Mouse (Mus musculus): ENCODE measurements around the gene Lipa. TPM values are rescaled to one million over a fixed set of nuclear protein-coding genes. Genes with fewer than 3 reads are reported as not detected.

The Lipa gene
- polyA plus RNA-seq (2015; fragmentation: Nextera tagmentation; extraction: Ambion mirVana), result 23.8 TPM in 2 replicates

DNA sequence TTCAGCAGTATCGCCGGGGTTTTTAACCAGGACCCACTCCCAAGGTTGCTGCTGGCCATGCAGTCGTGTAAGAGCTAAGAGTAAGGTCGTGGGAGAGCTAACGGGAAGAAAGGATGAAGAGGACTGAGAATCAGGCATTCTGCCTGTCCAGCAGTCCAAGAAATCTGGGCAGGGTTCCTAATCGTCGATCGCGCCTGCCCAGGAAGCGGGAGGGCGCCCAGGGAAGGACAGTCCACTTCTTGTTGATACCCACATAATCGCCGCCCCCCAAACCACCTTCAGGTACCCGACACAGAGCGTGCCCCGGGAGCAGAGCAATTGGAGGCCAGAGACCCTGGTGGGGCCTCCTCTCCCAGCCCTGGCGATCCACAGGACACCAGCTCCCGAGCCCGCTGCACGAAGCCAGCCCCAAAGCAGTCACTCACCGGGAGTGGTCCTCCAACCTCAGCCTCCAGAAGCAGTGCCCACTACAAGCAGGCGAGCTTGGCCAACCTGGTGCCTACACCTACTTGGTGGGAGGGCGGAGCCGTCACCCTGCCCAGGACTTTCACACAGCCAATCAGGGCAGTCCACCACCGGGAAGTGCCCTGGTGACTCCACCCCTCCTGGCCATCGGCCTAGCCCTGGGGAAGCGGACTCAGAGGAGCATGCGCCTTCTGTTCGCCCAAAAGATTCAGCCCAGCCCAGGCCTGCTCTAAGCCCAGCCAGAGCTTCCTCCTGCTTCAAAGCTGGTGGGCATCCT is at the start of gene Lipa:
Lipa (minus strand) TSS at position 534 of the 742 bp plus-strand sequence.

DNA sequence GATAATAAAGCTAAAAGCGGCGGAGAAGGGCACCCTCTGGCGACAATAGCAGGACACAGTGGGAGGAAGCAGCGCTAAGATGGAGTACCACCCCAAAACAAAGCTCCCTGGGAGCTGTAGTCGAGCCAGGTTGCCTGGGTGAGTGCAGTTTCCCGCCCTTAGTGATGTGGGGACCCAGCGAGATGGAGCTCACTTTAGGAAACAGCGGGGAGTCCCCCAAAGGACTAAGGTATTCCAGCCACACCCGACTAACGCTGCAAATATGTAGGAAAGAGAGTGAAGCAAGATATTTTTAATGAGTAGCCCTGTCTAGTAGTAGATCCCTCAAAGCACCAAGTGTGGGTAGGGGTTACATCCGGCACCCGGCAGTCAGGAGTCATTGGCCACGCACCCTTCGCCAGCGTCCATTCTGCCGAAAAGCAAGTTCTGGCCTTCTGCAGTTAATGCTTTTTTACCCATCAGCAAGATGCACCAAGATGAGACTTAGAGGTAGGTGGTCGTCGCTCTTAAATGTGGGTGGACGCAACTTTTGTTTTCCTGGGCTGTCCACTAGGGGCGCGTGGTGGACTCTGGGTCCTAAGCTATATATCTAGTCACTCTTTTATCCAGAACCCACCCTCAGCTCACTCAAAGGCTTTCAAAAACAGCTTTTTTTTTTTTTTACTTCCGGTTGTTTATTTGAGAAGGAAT is 23.4 kb upstream of the Lipa start, which contains the start of gene Ifit2:
Ifit2 (plus strand) TSS at position 161 of the 690 bp plus-strand sequence.

DNA sequence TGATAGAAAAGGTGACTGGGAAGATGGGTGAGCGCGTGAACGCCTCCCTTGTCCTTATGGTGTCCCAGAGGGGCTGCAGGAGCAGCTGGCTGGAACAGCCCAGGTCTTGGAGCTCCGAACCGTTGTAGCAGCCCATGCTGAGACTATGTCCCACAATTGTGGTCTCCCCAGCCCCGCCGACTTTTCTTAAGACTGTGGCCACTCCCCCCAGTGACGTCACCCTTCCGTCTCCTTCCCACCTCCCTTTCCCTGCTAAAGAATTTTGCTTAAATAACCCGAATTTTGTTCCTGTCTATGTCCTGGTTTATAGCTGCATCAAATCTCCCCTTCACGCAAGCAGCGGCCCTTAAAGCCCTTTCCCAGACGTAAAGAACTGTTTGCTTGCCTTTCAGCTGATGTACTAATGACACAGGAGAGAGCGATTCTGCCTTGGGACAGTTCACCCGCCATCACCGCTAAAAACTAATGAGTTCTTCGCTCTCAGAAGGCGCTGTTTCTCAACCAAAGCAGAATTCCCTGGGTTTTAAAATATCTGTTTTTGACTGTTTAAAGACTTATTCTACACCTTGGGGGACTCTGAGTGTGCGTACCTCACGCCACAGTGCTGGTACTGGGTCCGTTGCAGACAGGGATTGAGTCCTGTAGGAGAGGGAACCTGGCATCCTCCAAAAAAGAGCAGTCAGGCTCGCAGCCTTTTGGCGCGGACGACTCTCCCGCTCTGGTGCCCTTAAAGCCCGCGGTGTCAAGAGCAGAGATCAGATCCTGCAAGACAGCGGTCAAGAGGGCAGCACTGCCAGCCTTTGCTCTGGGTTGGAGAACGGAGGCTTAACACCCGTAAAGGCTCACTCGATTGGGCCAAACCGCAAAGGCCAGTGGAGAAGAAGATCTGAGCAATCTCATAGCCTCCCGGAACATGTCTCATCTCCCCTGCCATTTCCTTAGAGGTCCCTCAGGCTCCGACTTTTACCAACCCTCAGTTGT is 52.0 kb downstream of the Lipa start, which contains the start of gene Ch25h:
Ch25h (minus strand) TSS at position 174 of the 981 bp plus-strand sequence.

Other genes with a start within 250 kb of the Lipa start
- 32.8 and 49.2 TPM in 2 replicates for gene Fas, start 236.8 kb downstream of the Lipa start, polyA plus RNA-seq (2015; fragmentation: Nextera tagmentation; extraction: Ambion mirVana)
- 1.2 and 4.5 TPM in 2 replicates for gene Ch25h, start 52.3 kb downstream of the Lipa start, polyA plus RNA-seq (2015; fragmentation: Nextera tagmentation; extraction: Ambion mirVana)
- gene Ifit2, start 23.2 kb upstream of the Lipa start, polyA plus RNA-seq (2015; fragmentation: Nextera tagmentation; extraction: Ambion mirVana), result 6.0 and 7.8 TPM in 2 replicates
- 3.1 and 4.6 TPM in 2 replicates for gene Ifit3, start 56.1 kb upstream of the Lipa start, polyA plus RNA-seq (2015; fragmentation: Nextera tagmentation; extraction: Ambion mirVana)
- 0.28 and 0.43 TPM in 2 replicates for gene Ifit1bl1, start 74.5 kb upstream of the Lipa start, polyA plus RNA-seq (2015; fragmentation: Nextera tagmentation; extraction: Ambion mirVana)
- 0.58 and 1.0 TPM in 2 replicates for gene Ifit3b, start 80.5 kb upstream of the Lipa start, polyA plus RNA-seq (2015; fragmentation: Nextera tagmentation; extraction: Ambion mirVana)
- gene Ifit1bl2, start 113.3 kb upstream of the Lipa start, polyA plus RNA-seq (2015; fragmentation: Nextera tagmentation; extraction: Ambion mirVana), result 0.16 and 0.20 TPM in 2 replicates
- gene Ifit1, start 113.4 kb upstream of the Lipa start, polyA plus RNA-seq (2015; fragmentation: Nextera tagmentation; extraction: Ambion mirVana), result 2.1 and 3.3 TPM in 2 replicates
- gene Slc16a12, start 219.8 kb upstream of the Lipa start, polyA plus RNA-seq (2015; fragmentation: Nextera tagmentation; extraction: Ambion mirVana), result 10.4 and 13.8 TPM in 2 replicates